Mouse (Mus musculus) E14TG2a.4 (cell line): ENCODE data around the gene Ifitm3.

Experiments used
- CTCF ChIP-seq: conservative IDR thresholded peaks from 2 replicates; pipeline ENCODE4 v1.5.1; 2014; ENCODE audit warnings: low read length
- NANOG ChIP-seq: IDR thresholded peaks from 2 replicates; pipeline ENCODE4 v1.6.1; 2014; ENCODE audit warnings: borderline replicate concordance, low read length, mixed read lengths
- POU5F1 ChIP-seq: IDR thresholded peaks from 2 replicates; pipeline ENCODE4 v1.6.1; 2014; ENCODE audit warnings: low read length, borderline replicate concordance

GRCm38 (mm10) chr7:140987182-140988138, 23.1 kb downstream of the Ifitm3 start:
- TF ChIP-seq CTCF (no peak), POU5F1 (no peak), NANOG (no peak)
